Mouse (Mus musculus): ENCODE results near the gene Galns. TPM values are rescaled to one million over a fixed set of nuclear protein-coding genes. Genes with fewer than 3 reads are reported as not detected.

The Galns gene
- polyA plus RNA-seq, 1 experiment from 2014 or later: 8.2 TPM

- TF ChIP-seq CTCF (IDR thresholded peaks at IDR 0.05; ENCODE audit: low read depth): peak; percentile 46
- no peak for TF ChIP-seq EP300 (optimal IDR thresholded peaks at IDR 0.05)
- H3K9me3 ChIP-seq (ENCODE audit: control insufficient read depth, low read length): no peaks in the 10 kb centered on the region
- H3K9ac ChIP-seq (ENCODE audit: low read length): no peak overlapping the region
- no peak overlapping the region for H3K27ac ChIP-seq (replicated peaks)
- peaks cover 3% of the 10 kb centered on the region; the same call in 1 of the 2 replicates for H3K4me1 ChIP-seq (replicated peaks; ENCODE audit: control insufficient read depth, insufficient read depth)
- ATAC-seq (ENCODE audit: low FRiP score, low TSS enrichment) (no peak; the same call in 1 of the 2 replicates), DNase-seq (ENCODE audit: low spot score) (no peak)
- no peak overlapping the region for H3K4me2 ChIP-seq (replicated peaks; ENCODE audit: low read depth)
- H3K36me3 ChIP-seq (ENCODE audit: control insufficient read depth, insufficient read depth, low read length): no peaks in the 10 kb centered on the region
- H3K27me3 ChIP-seq (ENCODE audit: control insufficient read depth, insufficient read depth, low read length): no peaks in the 10 kb centered on the region
- WGBS: 17% methylated on average over 12 of the region's 12 CpGs
- no peak overlapping the region for H3K4me3 ChIP-seq (ENCODE audit: low read depth, low read length)
Observed at GRCm38 (mm10) chr8:122558671-122559349, 52.5 kb downstream of the Galns start.

DNA sequence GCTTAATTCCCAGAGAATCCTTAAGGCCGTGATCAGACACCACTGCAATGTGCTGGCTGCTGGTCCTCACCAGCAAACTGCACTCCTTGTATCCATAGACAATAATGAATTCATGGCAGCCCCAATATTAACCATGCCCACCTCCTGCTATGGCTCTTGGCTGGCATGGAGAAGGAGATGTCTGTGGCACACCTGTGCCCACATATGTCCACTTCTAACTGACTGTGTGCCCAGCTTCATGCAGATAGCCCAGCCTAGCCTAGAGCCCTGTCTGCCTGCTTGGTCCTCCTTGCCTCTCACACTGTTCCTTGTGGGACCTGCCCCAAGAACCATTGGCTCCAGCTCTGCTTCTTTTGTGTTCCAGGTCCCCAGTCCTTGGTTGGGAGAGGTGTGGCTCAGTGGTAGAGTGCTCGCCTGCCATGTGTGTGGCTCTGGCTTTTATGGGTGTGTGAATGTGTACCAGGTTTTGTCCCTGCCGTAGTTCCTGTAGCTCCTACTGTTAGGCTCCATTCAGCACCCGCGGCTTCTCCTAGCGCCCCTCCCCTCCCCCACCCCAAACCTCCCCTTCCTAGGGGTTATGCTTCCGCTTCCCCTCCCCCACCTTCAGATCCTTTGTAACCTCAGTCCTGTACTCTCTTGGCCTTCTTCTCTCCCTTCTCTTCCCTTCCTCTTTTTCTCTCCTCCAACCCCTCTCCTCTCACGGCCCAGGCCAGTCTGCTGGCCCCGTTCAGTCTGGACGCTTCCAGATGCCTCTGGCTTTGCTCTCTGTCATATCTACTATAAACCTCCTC, 53.8 kb downstream of the Galns start:
- peak overlapping the region; percentile 14 for H3K27ac ChIP-seq (replicated peaks)
- 0 out of 2 replicates have a peak, but pooled peaks have one; percentile 19 for ATAC-seq (ENCODE audit: low FRiP score, low TSS enrichment)
- WGBS: 40% methylated on average over 10 of the region's 10 CpGs

DNA sequence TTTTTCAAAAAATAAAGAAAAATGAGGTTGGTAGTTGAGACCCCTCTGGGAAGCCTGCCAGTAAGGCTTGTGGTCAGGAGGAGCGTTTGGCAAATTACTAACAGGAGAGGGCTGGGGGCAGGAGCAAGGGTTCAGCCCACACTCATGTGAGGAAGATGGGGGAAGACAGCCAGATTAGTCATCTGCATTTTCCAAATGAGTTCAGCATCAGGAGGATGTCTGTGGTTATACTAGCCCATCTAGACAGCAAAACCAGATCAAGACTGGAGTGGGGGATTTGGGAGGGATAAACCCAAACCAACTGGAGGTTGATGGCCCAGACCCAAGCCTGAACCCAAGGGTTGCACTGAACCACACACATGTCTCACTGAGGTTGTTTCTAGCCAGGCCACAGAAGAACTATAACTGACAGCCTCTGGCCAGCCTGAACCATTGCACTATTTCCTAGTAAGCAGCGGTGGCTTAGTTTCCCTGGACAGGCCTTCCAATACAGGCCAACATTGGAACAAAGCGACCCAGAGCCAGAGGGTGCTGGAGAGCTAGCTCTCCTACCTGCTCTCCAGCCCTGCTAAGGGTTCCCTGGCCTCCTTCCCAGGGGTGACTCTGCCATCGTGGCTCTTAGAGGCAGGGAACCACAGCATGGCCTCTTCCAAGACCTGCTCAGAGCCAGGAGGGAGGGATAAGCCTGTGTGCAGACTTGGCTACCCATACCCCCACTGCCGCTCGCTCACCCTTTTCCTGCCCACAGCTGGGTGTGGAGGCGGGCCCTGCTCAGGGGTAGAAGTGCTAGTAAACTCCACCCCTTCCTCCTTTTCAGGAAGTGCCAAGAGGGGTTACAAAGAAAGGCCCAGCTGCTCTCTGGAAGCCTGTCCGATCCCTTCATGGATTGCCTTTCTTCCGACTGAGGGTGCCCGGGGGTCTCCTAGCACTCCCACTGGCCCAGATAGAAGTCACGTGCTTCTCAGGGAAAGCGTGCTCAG, 54.9 kb downstream of the Galns start:
- TF ChIP-seq EP300 (optimal IDR thresholded peaks at IDR 0.05): no peak
- 0 out of 2 replicates have a peak, but pooled peaks have one; percentile 18 for TF ChIP-seq CTCF (IDR thresholded peaks at IDR 0.05; ENCODE audit: low read depth)
- 0 out of 2 replicates have a peak, but pooled peaks have one; percentile 38 for ATAC-seq (ENCODE audit: low FRiP score, low TSS enrichment)
- Histone ChIP-seq H3K27ac (replicated peaks) (peak overlapping the region; percentile 65), H3K36me3 (ENCODE audit: control insufficient read depth, insufficient read depth, low read length) (no peaks in the 10 kb centered on the region), H3K9ac (ENCODE audit: low read length) (peak overlapping the region; percentile 43; the same call in 1 of the 2 replicates), H3K9me3 (ENCODE audit: control insufficient read depth, low read length) (no peaks in the 10 kb centered on the region), H3K4me2 (replicated peaks; ENCODE audit: low read depth) (no peak overlapping the region), H3K27me3 (ENCODE audit: control insufficient read depth, insufficient read depth, low read length) (no peaks in the 10 kb centered on the region), H3K4me3 (ENCODE audit: low read depth, low read length) (no peak overlapping the region), H3K4me1 (replicated peaks; ENCODE audit: control insufficient read depth, insufficient read depth) (peaks cover 3% of the 10 kb centered on the region; the same call in 1 of the 2 replicates)
- WGBS: 56% methylated on average over 12 of the region's 12 CpGs
- peak; percentile 31 for DNase-seq (ENCODE audit: low spot score)

More for the DNA sequence above, 53.8 kb downstream of the Galns start:
- Histone ChIP-seq H3K9me3 (ENCODE audit: control insufficient read depth, low read length) (no peaks in the 10 kb centered on the region), H3K4me2 (replicated peaks; ENCODE audit: low read depth) (no peak overlapping the region), H3K4me3 (ENCODE audit: low read depth, low read length) (no peak overlapping the region), H3K4me1 (replicated peaks; ENCODE audit: control insufficient read depth, insufficient read depth) (peaks cover 3% of the 10 kb centered on the region; the same call in 1 of the 2 replicates), H3K9ac (ENCODE audit: low read length) (no peak overlapping the region), H3K36me3 (ENCODE audit: control insufficient read depth, insufficient read depth, low read length) (no peaks in the 10 kb centered on the region), H3K27me3 (ENCODE audit: control insufficient read depth, insufficient read depth, low read length) (no peaks in the 10 kb centered on the region)
- TF ChIP-seq EP300 (optimal IDR thresholded peaks at IDR 0.05) (no peak), CTCF (IDR thresholded peaks at IDR 0.05; ENCODE audit: low read depth) (no peak)
- DNase-seq (ENCODE audit: low spot score): no peak

DNA sequence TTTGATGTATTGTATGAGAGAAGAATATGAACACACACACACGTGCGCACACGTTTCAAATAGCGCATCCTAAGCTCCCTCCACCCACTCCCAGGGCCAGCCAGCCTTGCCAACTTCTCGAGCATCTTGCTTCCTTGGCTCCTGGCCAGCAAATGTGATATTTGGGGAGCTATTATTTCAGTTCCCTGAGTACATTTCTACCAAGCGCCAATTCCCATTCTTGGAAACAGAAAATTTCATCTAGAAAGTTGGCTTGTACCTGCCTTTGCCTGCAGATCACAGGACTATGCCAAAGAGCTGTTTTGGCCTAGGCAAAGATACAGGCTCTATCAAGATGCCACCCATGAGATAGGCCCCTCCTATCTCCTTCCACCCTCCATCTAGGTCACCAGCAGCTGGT, 56.5 kb downstream of the Galns start:
- ATAC-seq (ENCODE audit: low FRiP score, low TSS enrichment) (no peak), DNase-seq (ENCODE audit: low spot score) (no peak)
- H3K9me3 ChIP-seq (ENCODE audit: control insufficient read depth, low read length): no peaks in the 10 kb centered on the region
- H3K4me1 ChIP-seq (replicated peaks; ENCODE audit: control insufficient read depth, insufficient read depth): peaks cover 3% of the 10 kb centered on the region; the same call in 1 of the 2 replicates
- WGBS: 59% methylated on average over 6 of the region's 6 CpGs
- H3K27me3 ChIP-seq (ENCODE audit: control insufficient read depth, insufficient read depth, low read length): no peaks in the 10 kb centered on the region
- no peaks in the 10 kb centered on the region for H3K36me3 ChIP-seq (ENCODE audit: control insufficient read depth, insufficient read depth, low read length)
- TF ChIP-seq EP300 (optimal IDR thresholded peaks at IDR 0.05): no peak
- TF ChIP-seq CTCF (IDR thresholded peaks at IDR 0.05; ENCODE audit: low read depth): no peak
- H3K27ac ChIP-seq (replicated peaks): no peak overlapping the region
- H3K4me3 ChIP-seq (ENCODE audit: low read depth, low read length): no peak overlapping the region
- no peak overlapping the region for H3K4me2 ChIP-seq (replicated peaks; ENCODE audit: low read depth)
- no peak overlapping the region for H3K9ac ChIP-seq (ENCODE audit: low read length)

- Histone ChIP-seq H3K4me2 (replicated peaks; ENCODE audit: low read depth) (peak within 1 kb of the TSS; percentile 95), H3K27me3 (ENCODE audit: control insufficient read depth, insufficient read depth, low read length) (no peaks in the 10 kb centered on the region), H3K9me3 (ENCODE audit: control insufficient read depth, low read length) (no peaks in the 10 kb centered on the region), H3K4me3 (ENCODE audit: low read depth, low read length) (peak within 1 kb of the TSS; percentile 72), H3K4me1 (replicated peaks; ENCODE audit: control insufficient read depth, insufficient read depth) (peaks cover 5% of the 10 kb centered on the region), H3K27ac (replicated peaks) (peak within 1 kb of the TSS; percentile 93), H3K36me3 (ENCODE audit: control insufficient read depth, insufficient read depth, low read length) (no peaks in the 10 kb centered on the region), H3K9ac (ENCODE audit: low read length) (peak within 1 kb of the TSS; percentile 89)
- WGBS: 11% methylated on average over 48 of the region's 56 CpGs
- ATAC-seq (ENCODE audit: low FRiP score, low TSS enrichment) (peak; percentile 86), DNase-seq (ENCODE audit: low spot score) (peak; percentile 92)
- TF ChIP-seq EP300 (optimal IDR thresholded peaks at IDR 0.05) (no peak), CTCF (IDR thresholded peaks at IDR 0.05; ENCODE audit: low read depth) (peak; percentile 100)
Observed at GRCm38 (mm10) chr8:122551265-122552051, 59.8 kb downstream of the Galns start, which contains the start of gene Piezo1. Piezo1 (minus strand) TSS chr8:122551329.
